Comparison of ENCODE assay signal across 14 mouse cellular contexts in the genomic region with DNA sequence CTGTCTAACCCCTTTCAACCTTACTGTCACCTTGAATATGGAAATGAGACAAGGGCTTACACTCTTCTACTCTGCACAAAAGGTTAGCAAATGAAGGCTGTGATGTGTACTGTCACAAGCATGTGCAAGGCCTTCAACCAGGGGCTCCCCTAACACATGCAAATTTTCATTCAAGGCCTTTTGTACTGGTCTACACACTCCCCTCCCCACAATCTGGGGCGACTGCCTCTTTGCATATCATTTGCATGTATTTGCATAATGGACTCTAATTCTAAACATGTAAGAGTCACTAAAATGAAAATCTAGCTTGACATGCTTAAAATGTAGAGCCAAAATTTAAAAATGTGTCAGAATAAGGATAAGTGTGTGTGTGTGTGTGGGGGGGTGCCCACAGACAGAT. TPM values are rescaled to one million over a fixed set of nuclear protein-coding genes. Genes with fewer than 3 reads are reported as not detected.
DNase-seq lines count a peak whose midpoint lies in the region; ATAC-seq and TF ChIP-seq lines count a peak whose summit lies in the region.
"Had no signal": no experiment of that assay in that cellular context is flagged by ENCODE, and none has a peak within 500 bp of the region (broad histone marks: within the 10 kb centered on the region; RNA-seq: fewer than 3 reads in every experiment).

No protein-coding gene starts in this region.

- no peaks in the 10 kb centered on the region for H3K4me1 ChIP-seq in embryonic facial prominence, embryonic 11.5 days (ENCODE audit: control insufficient read depth, insufficient read depth, low read length)
- peaks cover 28% of the 10 kb centered on the region for H3K4me1 ChIP-seq in embryonic facial prominence, embryonic 10.5 days
- H3K4me1 ChIP-seq in ES-Bruce4 (ENCODE audit: control insufficient read depth, insufficient read depth, low read length) = peaks cover 5% of the 10 kb centered on the region
- H3K4me1 ChIP-seq in forebrain, embryonic 16.5 days (replicated peaks; ENCODE audit: control insufficient read depth, insufficient read depth, low read length) = peaks cover 62% of the 10 kb centered on the region
- H3K4me1 ChIP-seq in midbrain, embryonic 13.5 days (replicated peaks) = peaks cover 57% of the 10 kb centered on the region

- no peak overlapping the region for H3K4me2 ChIP-seq in embryonic facial prominence, embryonic 11.5 days (ENCODE audit: low read depth, low read length)
- H3K4me2 ChIP-seq in forebrain, embryonic 16.5 days (ENCODE audit: low read length) = peak overlapping the region; percentile 15; the same call in 1 of the 2 replicates
- no peak overlapping the region for H3K4me2 ChIP-seq in midbrain, embryonic 13.5 days (replicated peaks)
- H3K4me2 ChIP-seq: liver, embryonic 11.5 days had no signal

- no peak for DNase-seq in embryonic facial prominence, embryonic 11.5 days (ENCODE audit: low spot score)
- no peak for DNase-seq in embryonic facial prominence, embryonic 10.5 days (ENCODE audit: low spot score)
- DNase-seq in ovary, postnatal 10 days (ENCODE audit: low spot score) = no peak
- no peak for DNase-seq in heart, postnatal 25 days (ENCODE audit: low spot score)
- DNase-seq in cerebellum, adult 18-20 months = no peak
- DNase-seq: adrenal gland, postnatal 25 days; kidney, postnatal 4 days had no signal

- TF ChIP-seq POLR2A in ES-Bruce4 (IDR thresholded peaks at IDR 0.05; ENCODE audit: insufficient read depth, low read length) = no peak

- no peaks in the 10 kb centered on the region for H3K9me3 ChIP-seq in embryonic facial prominence, embryonic 11.5 days (replicated peaks; ENCODE audit: control insufficient read depth, low read length)
- 0 out of 2 replicates have a peak, but pooled peaks cover 4% of the 10 kb centered on the region for H3K9me3 ChIP-seq in embryonic facial prominence, embryonic 10.5 days
- no peaks in the 10 kb centered on the region for H3K9me3 ChIP-seq in ES-Bruce4 (replicated peaks; ENCODE audit: control insufficient read depth, insufficient read depth, low read length, poor library complexity, severe bottlenecking)
- H3K9me3 ChIP-seq in forebrain, embryonic 16.5 days (ENCODE audit: control insufficient read depth, low read length) = no peaks in the 10 kb centered on the region
- no peaks in the 10 kb centered on the region for H3K9me3 ChIP-seq in midbrain, embryonic 13.5 days

- no peaks in the 10 kb centered on the region for H3K27me3 ChIP-seq in embryonic facial prominence, embryonic 11.5 days (ENCODE audit: control insufficient read depth, insufficient read depth, low read length)
- no peaks in the 10 kb centered on the region for H3K27me3 ChIP-seq in embryonic facial prominence, embryonic 10.5 days (replicated peaks; ENCODE audit: low read depth, poor library complexity, severe bottlenecking)
- no peaks in the 10 kb centered on the region for H3K27me3 ChIP-seq in ES-Bruce4 (ENCODE audit: control insufficient read depth, insufficient read depth, low read length, poor library complexity, severe bottlenecking)
- no peaks in the 10 kb centered on the region for H3K27me3 ChIP-seq in forebrain, embryonic 16.5 days (replicated peaks; ENCODE audit: control insufficient read depth, insufficient read depth, low read length)
- peaks cover 28% of the 10 kb centered on the region for H3K27me3 ChIP-seq in midbrain, embryonic 13.5 days

- intact Hi-C loops in heart, postnatal 25 days (cut with DNase I) = loop anchor here (5.0 kb wide), 1 partner anchor 53 kb away; no protein-coding TSS in a partner anchor

- H3K27ac ChIP-seq in embryonic facial prominence, embryonic 11.5 days (replicated peaks; ENCODE audit: low read depth, low read length) = no peak overlapping the region
- H3K27ac ChIP-seq in embryonic facial prominence, embryonic 10.5 days (replicated peaks) = no peak overlapping the region
- H3K27ac ChIP-seq in ES-Bruce4 (ENCODE audit: insufficient read depth, low read length) = no peak overlapping the region
- peak overlapping the region; percentile 96 for H3K27ac ChIP-seq in forebrain, embryonic 16.5 days (ENCODE audit: low read length)
- H3K27ac ChIP-seq in midbrain, embryonic 13.5 days = peak overlapping the region; percentile 76

- 0 out of 2 replicates have a peak, but pooled peaks have one; percentile 54 for ATAC-seq in embryonic facial prominence, embryonic 11.5 days (replicated peaks; ENCODE audit: insufficient number of reproducible peaks, low FRiP score, low TSS enrichment, low read depth)
- ATAC-seq in forebrain, embryonic 16.5 days = peak; percentile 94
- peak; percentile 89 for ATAC-seq in midbrain, embryonic 13.5 days
- ATAC-seq: intestine, postnatal 0 days; lung, postnatal 0 days had no signal

- H3K4me3 ChIP-seq in embryonic facial prominence, embryonic 11.5 days (ENCODE audit: low read depth, low read length) = no peak overlapping the region
- no peak overlapping the region for H3K4me3 ChIP-seq in embryonic facial prominence, embryonic 10.5 days
- no peak overlapping the region for H3K4me3 ChIP-seq in ES-Bruce4 (ENCODE audit: low read depth, low read length)
- no peak overlapping the region for H3K4me3 ChIP-seq in forebrain, embryonic 16.5 days (replicated peaks; ENCODE audit: low read length)
- H3K4me3 ChIP-seq in midbrain, embryonic 13.5 days (replicated peaks) = no peak overlapping the region

- TF ChIP-seq EP300 in ES-Bruce4 (IDR thresholded peaks at IDR 0.05; ENCODE audit: insufficient read depth, low read depth, low read length) = 0 out of 2 replicates have a peak, but pooled peaks have one; percentile 52

- no peak overlapping the region for H3K9ac ChIP-seq in embryonic facial prominence, embryonic 11.5 days (replicated peaks; ENCODE audit: low read length)
- H3K9ac ChIP-seq in ES-Bruce4 (ENCODE audit: low read depth, poor library complexity, severe bottlenecking) = no peak overlapping the region
- no peak overlapping the region for H3K9ac ChIP-seq in forebrain, embryonic 16.5 days (replicated peaks; ENCODE audit: low read depth, low read length)
- H3K9ac ChIP-seq in midbrain, embryonic 13.5 days (replicated peaks) = no peak overlapping the region

- no peaks in the 10 kb centered on the region for H3K36me3 ChIP-seq in embryonic facial prominence, embryonic 11.5 days (replicated peaks; ENCODE audit: control insufficient read depth, insufficient read depth, low read depth, low read length)
- 0 out of 2 replicates have a peak, but pooled peaks cover 5% of the 10 kb centered on the region for H3K36me3 ChIP-seq in embryonic facial prominence, embryonic 10.5 days (replicated peaks)
- no peaks in the 10 kb centered on the region for H3K36me3 ChIP-seq in ES-Bruce4 (ENCODE audit: control insufficient read depth, insufficient read depth, low read length, poor library complexity, severe bottlenecking)
- H3K36me3 ChIP-seq in forebrain, embryonic 16.5 days (ENCODE audit: control insufficient read depth, insufficient read depth) = no peaks in the 10 kb centered on the region
- peaks cover 1% of the 10 kb centered on the region; the same call in 1 of the 2 replicates for H3K36me3 ChIP-seq in midbrain, embryonic 13.5 days

- TF ChIP-seq CTCF in ES-Bruce4 (IDR thresholded peaks at IDR 0.05; ENCODE audit: low read depth, low read length) = no peak

- WGBS in embryonic facial prominence, embryonic 11.5 days = 85% methylated on average over 1 of the region's 1 CpGs
- 84% methylated on average over 1 of the region's 1 CpGs for WGBS in embryonic facial prominence, embryonic 10.5 days
- WGBS in forebrain, embryonic 16.5 days = 9% methylated on average over 1 of the region's 1 CpGs
- WGBS in midbrain, embryonic 13.5 days = 20% methylated on average over 1 of the region's 1 CpGs

RNA-seq across cellular contexts. Expression of a gene that starts 24.4 kb away (rescaled TPM):
- 2.4 and 2.8 TPM in 2 replicates for polyA plus RNA-seq in embryonic facial prominence, embryonic 11.5 days (2014; fragmentation: Nextera tagmentation; extraction: Ambion mirVana)
- polyA plus RNA-seq in embryonic facial prominence, embryonic 10.5 days (2016; fragmentation: Nextera tagmentation; extraction: Ambion mirVana) = 0.75 and 1.3 TPM in 2 replicates
- polyA plus RNA-seq in ES-Bruce4 (2011; ENCODE audit: insufficient read depth, insufficient read length, low read depth, missing spikeins) = not detected in 2 replicates
- polyA plus RNA-seq in forebrain, embryonic 16.5 days (2015; fragmentation: Nextera tagmentation; extraction: Ambion mirVana) = 0.90 and 1.1 TPM in 2 replicates
- 3.5 and 4.0 TPM in 2 replicates for polyA plus RNA-seq in midbrain, embryonic 13.5 days (2015; fragmentation: Nextera tagmentation; extraction: Ambion mirVana)
- total RNA-seq in heart, postnatal 25 days (2021) = under 1 TPM; 0.22 to 0.47 TPM
- total RNA-seq: adrenal gland, postnatal 25 days; ES-E14 had no signal

Comparison
In these comparisons a context has a peak if more than half of its experiments do, and no peak if none do; other contexts are left out.
1. H3K27ac ChIP-seq: peak in forebrain, embryonic 16.5 days (single experiment) and midbrain, embryonic 13.5 days (single experiment); none in embryonic facial prominence, embryonic 11.5 days (single experiment), embryonic facial prominence, embryonic 10.5 days (single experiment) and ES-Bruce4 (single experiment).
2. Peak in every context shown above with its lines, with median percentiles within 50 percentile points of each other: ATAC-seq.